Mouse (Mus musculus) liver (tissue): ENCODE results near the gene Prdm12.
A peak's percentile ranks its signal among the peaks of the same experiment; 100 is the strongest.
"Not testable (repeated sequence)": the region's sequence is repeated elsewhere in the genome, so short reads cannot be mapped to it uniquely, and the experiment has no call there.

Source experiments
- DNase-seq: peaks from one replicate; pipeline ENCODE4 v3.0.0-alpha.2; 2020; ENCODE audit warnings: mixed read lengths

Gene Prdm12

GRCm38 (mm10) chr2:31653971-31654853, 14.4 kb downstream of the Prdm12 start:
- no peak for DNase-seq

GRCm38 (mm10) chr2:31654854-31655559, 15.2 kb downstream of the Prdm12 start:
- DNase-seq, result peak; percentile 33

- DNase-seq, result no peak
These were observed 16.5 kb downstream of the Prdm12 start for GRCm38 (mm10) chr2:31656374-31656773.

GRCm38 (mm10) chr2:31662939-31663803, 23.3 kb downstream of the Prdm12 start:
- DNase-seq, result no peak

- DNase-seq, result no peak
These were observed 24.0 kb downstream of the Prdm12 start for GRCm38 (mm10) chr2:31663804-31664180.

GRCm38 (mm10) chr2:31667332-31667731, 27.5 kb downstream of the Prdm12 start:
- peak; percentile 17 for DNase-seq

GRCm38 (mm10) chr2:31670551-31671035, 30.8 kb downstream of the Prdm12 start, which contains the start of gene Exosc2:
Exosc2 (plus strand) TSS chr2:31670715.
- peak; percentile 90 for DNase-seq

- no peak for DNase-seq
These were observed 38.8 kb downstream of the Prdm12 start for GRCm38 (mm10) chr2:31678641-31679040.

- not testable (repeated sequence) for DNase-seq
These were observed 41.3 kb downstream of the Prdm12 start for GRCm38 (mm10) chr2:31681051-31681707.

GRCm38 (mm10) chr2:31681731-31682235, 41.9 kb downstream of the Prdm12 start:
- DNase-seq, result no peak

GRCm38 (mm10) chr2:31683666-31684065, 43.8 kb downstream of the Prdm12 start:
- peak; percentile 61 for DNase-seq

GRCm38 (mm10) chr2:31688074-31688925, 48.5 kb downstream of the Prdm12 start, which contains the start of gene Abl1:
Abl1 (plus strand) TSS chr2:31688376.
- peak; percentile 96 for DNase-seq

GRCm38 (mm10) chr2:31689045-31689444, 49.2 kb downstream of the Prdm12 start:
- peak; percentile 30 for DNase-seq

GRCm38 (mm10) chr2:31690063-31690462, 50.2 kb downstream of the Prdm12 start:
- no peak for DNase-seq

- no peak for DNase-seq
These were observed 58.4 kb downstream of the Prdm12 start for GRCm38 (mm10) chr2:31698209-31698608.

- DNase-seq, result peak; percentile 30
These were observed 61.0 kb downstream of the Prdm12 start for GRCm38 (mm10) chr2:31700545-31701446.

- DNase-seq, result no peak
These were observed 63.4 kb downstream of the Prdm12 start for GRCm38 (mm10) chr2:31703226-31703625.
